Mouse (Mus musculus): ENCODE data around the gene Map3k5.

GRCm38 (mm10) chr10:20076541-20077469 lies 142.5 kb downstream of the Map3k5 start:
- TF ChIP-seq GATA1 (IDR thresholded peaks at IDR 0.05; ENCODE audit: low read length) = no peak
- TF ChIP-seq TAL1 (IDR thresholded peaks at IDR 0.05; ENCODE audit: low read length) = no peak
